In the genomic region with DNA sequence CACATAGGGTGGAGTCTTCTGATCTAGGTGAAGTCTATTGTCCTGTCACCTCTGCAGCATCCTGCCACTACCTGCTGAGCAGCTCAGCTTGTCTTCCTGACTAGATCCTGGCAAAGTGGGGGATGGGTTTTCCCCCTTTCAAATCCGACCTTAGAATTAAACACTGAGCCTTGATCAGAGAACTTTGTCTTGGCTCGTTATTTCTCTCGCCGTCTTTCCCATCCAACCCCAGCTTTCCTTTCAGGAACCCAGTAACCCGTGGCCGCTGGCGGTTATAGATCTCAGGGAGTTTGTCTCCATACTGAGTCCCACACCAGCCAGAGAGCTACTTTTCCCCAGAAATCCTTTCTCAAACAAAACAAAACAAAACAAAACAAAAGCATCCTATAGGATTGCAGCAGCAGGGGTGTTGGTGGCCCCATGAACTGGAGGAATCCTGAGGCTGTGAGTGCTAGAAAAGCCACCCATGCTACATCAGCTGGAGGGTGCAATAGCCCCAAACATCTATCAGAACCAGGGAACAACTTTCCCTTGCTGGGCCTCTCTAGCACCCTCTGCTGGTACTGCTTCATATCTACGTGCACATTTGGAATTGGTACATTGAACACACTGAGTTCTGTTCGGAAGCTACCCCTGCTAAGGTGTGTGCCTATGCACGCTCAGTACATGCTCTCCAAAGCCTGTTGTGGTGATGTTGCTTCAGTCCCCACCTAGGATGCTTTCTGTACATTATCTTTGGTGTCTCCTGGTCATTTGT, we compare ENCODE assay signal across 9 mouse cellular contexts. TPM values are rescaled to one million over a fixed set of nuclear protein-coding genes. Genes with fewer than 3 reads are reported as not detected.
DNase-seq lines count a peak whose midpoint lies in the region; ATAC-seq lines count a peak whose summit lies in the region.
"Had no signal": no experiment of that assay in that cellular context is flagged by ENCODE, and none has a peak within 500 bp of the region (broad histone marks: within the 10 kb centered on the region; RNA-seq: fewer than 3 reads in every experiment).

No protein-coding gene starts in this region.

- intact Hi-C loops in left cerebral cortex, postnatal 14 days (cut with DNase I) = loop anchor here (2.0 to 10.0 kb wide), 2 partner anchors 62 to 350 kb away; no protein-coding TSS in a partner anchor

- H3K36me3 ChIP-seq in neural tube, embryonic 15.5 days = no peaks in the 10 kb centered on the region

- no peak overlapping the region for H3K4me2 ChIP-seq in neural tube, embryonic 15.5 days

- H3K27ac ChIP-seq in neural tube, embryonic 15.5 days (replicated peaks) = no peak overlapping the region

- no peaks in the 10 kb centered on the region for H3K27me3 ChIP-seq in neural tube, embryonic 15.5 days (replicated peaks)

- no peak overlapping the region for H3K4me3 ChIP-seq in neural tube, embryonic 15.5 days (replicated peaks)

- no peak overlapping the region for H3K9ac ChIP-seq in neural tube, embryonic 15.5 days (replicated peaks)

- H3K4me1 ChIP-seq in neural tube, embryonic 15.5 days = no peaks in the 10 kb centered on the region

- no peaks in the 10 kb centered on the region for H3K9me3 ChIP-seq in neural tube, embryonic 15.5 days (replicated peaks)

- peak; percentile 48 for DNase-seq in neural tube, embryonic 10.5 days (ENCODE audit: extremely low spot score, low spot score)
- DNase-seq in ZHBTc4 (ENCODE audit: low read depth, low spot score) = peak; percentile 69
- peak; percentile 80 for DNase-seq in induced T-regulatory cell, adult 2 months (ENCODE audit: low read depth)
- DNase-seq in left cerebral cortex, postnatal 14 days (ENCODE audit: low spot score in 2 of 2) = peak; percentile 67 to 78
- DNase-seq in retina, postnatal 7 days (ENCODE audit: low read depth, low spot score) = peak; percentile 47

- ATAC-seq in neural tube, embryonic 15.5 days (ENCODE audit: low FRiP score) = no peak
- ATAC-seq in common myeloid progenitor, adult 5-6 weeks (replicated peaks; ENCODE audit: low read depth, poor library complexity, severe bottlenecking) = peak; percentile 69; the same call in 1 of the 2 replicates
- ATAC-seq in erythroid progenitor cell, adult 5-6 weeks (replicated peaks; ENCODE audit: low FRiP score, poor library complexity, severe bottlenecking) = no peak

- WGBS in neural tube, embryonic 15.5 days = 85% methylated on average over 10 of the region's 10 CpGs

RNA-seq across cellular contexts. Expression of a gene that starts 6.9 kb away (rescaled TPM):
- 57.5 and 67.6 TPM in 2 replicates for polyA plus RNA-seq in neural tube, embryonic 15.5 days (2015; fragmentation: Nextera tagmentation; extraction: Ambion mirVana)
- total RNA-seq in common myeloid progenitor, adult 5-6 weeks (2017) = 124 and 131 TPM in 2 replicates
- total RNA-seq in left cerebral cortex, postnatal 14 days (2021) = 10 to 100 TPM; 29.8 to 31.2 TPM
- 15.9 and 16.3 TPM in 2 replicates for total RNA-seq in erythroid progenitor cell, adult 5-6 weeks (2015; ENCODE audit: low replicate concordance)
- 13.0 and 18.5 TPM in 2 replicates for total RNA-seq in erythroid progenitor cell, adult 5-6 weeks (2017; ENCODE audit: low replicate concordance)

RNA-seq across cellular contexts. Expression of a gene that starts 29.5 kb away (rescaled TPM):
- 3.4 and 89.9 TPM in 2 replicates for polyA plus RNA-seq in neural tube, embryonic 15.5 days (2015; fragmentation: Nextera tagmentation; extraction: Ambion mirVana)
- not detected in 2 replicates for total RNA-seq in common myeloid progenitor, adult 5-6 weeks (2017)
- under 1 TPM; 0.20 to 0.57 TPM for total RNA-seq in left cerebral cortex, postnatal 14 days (2021)
- total RNA-seq in erythroid progenitor cell, adult 5-6 weeks (2015; ENCODE audit: low replicate concordance) = 5.9 TPM in 1 of 2 replicates, not detected in the other
- total RNA-seq in erythroid progenitor cell, adult 5-6 weeks (2017; ENCODE audit: low replicate concordance) = not detected in 2 replicates
- total RNA-seq: gastrocnemius, postnatal 36 days had no signal
